Mouse (Mus musculus): ENCODE measurements around the gene Lypd6b. TPM values are rescaled to one million over a fixed set of nuclear protein-coding genes. Genes with fewer than 3 reads are reported as not detected.

The Lypd6b gene
- polyA plus RNA-seq, 1 experiment, result 6.0 TPM

DNA sequence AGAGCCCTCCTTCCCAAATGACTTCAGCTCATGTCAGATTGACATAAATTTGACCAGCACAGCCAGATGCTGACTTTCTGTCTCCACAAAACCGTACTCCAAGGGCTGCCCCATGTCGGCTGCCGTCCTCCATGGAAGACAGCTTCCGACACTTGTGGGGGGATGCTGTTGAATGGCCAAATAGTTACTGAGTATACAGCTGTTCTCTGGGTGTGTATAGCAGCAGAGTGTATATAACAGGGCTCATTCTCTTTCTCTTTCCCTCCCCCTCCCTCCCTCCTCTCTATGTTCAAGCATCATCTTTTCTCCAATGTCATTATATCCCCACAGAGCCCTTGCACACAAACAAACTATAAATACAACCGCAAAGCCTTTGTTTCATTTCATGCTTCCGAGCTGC, 43.7 kb upstream of the Lypd6b start:
- H3K27ac ChIP-seq (ENCODE audit: insufficient read depth, low read length), result no peak overlapping the region
- H3K9ac ChIP-seq (ENCODE audit: low read depth, poor library complexity, severe bottlenecking), result no peak overlapping the region
- no peak overlapping the region for H3K4me3 ChIP-seq (ENCODE audit: low read depth, low read length)
- H3K27me3 ChIP-seq (ENCODE audit: control insufficient read depth, insufficient read depth, low read length, poor library complexity, severe bottlenecking), result no peaks in the 10 kb centered on the region
- H3K9me3 ChIP-seq (replicated peaks; ENCODE audit: control insufficient read depth, insufficient read depth, low read length, poor library complexity, severe bottlenecking), result no peaks in the 10 kb centered on the region
- TF ChIP-seq EP300 (IDR thresholded peaks at IDR 0.05; ENCODE audit: insufficient read depth, low read depth, low read length) (no peak), CTCF (IDR thresholded peaks at IDR 0.05; ENCODE audit: low read depth, low read length) (no peak), POLR2A (IDR thresholded peaks at IDR 0.05; ENCODE audit: insufficient read depth, low read length) (no peak)
- no peaks in the 10 kb centered on the region for H3K4me1 ChIP-seq (ENCODE audit: control insufficient read depth, insufficient read depth, low read length)
- H3K36me3 ChIP-seq (ENCODE audit: control insufficient read depth, insufficient read depth, low read length, poor library complexity, severe bottlenecking), result no peaks in the 10 kb centered on the region

DNA sequence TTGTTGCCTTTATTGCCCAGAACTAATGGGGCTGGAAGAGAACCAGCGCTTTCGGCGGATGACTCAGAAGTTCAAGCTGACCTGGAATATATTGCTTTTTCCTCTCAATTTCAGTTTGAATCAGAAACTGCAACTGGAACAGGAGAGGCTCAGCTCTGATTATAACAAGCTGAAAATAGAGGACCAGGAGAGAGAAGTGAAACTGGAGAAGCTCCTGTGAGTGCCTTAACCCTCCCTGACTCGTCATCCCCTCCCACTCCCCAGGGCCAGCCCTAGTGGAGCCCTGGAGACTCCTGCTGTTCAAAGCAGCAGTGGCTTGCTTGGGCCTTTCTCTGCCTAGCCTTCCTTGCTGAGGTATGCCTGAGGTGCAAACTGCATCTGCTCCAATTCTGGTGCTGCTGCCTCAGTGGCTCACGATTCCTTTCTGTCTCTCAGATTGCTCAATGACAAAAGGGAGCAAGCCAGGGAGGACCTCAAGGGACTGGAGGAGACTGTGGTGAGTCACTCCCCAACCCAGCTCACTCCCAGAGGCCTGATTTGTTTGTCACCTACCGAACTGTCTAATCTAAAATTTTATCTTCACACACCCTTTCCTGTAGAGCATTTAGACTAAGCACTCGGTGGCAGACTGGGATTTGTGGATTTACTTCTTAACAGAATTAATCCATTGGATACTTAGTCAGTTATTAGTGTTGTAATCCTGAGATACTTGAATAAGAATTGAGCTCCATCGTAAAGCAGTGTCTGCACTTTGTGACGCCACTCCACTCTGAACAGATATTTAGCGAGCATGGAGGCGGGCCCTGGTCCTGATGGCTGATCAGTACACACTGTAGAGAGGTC, 43.0 kb upstream of the Lypd6b start:
- H3K36me3 ChIP-seq (ENCODE audit: control insufficient read depth, insufficient read depth, low read length, poor library complexity, severe bottlenecking), result no peaks in the 10 kb centered on the region
- TF ChIP-seq CTCF (IDR thresholded peaks at IDR 0.05; ENCODE audit: low read depth, low read length) (no peak), EP300 (IDR thresholded peaks at IDR 0.05; ENCODE audit: insufficient read depth, low read depth, low read length) (no peak), POLR2A (IDR thresholded peaks at IDR 0.05; ENCODE audit: insufficient read depth, low read length) (no peak)
- H3K27ac ChIP-seq (ENCODE audit: insufficient read depth, low read length), result no peak overlapping the region

DNA sequence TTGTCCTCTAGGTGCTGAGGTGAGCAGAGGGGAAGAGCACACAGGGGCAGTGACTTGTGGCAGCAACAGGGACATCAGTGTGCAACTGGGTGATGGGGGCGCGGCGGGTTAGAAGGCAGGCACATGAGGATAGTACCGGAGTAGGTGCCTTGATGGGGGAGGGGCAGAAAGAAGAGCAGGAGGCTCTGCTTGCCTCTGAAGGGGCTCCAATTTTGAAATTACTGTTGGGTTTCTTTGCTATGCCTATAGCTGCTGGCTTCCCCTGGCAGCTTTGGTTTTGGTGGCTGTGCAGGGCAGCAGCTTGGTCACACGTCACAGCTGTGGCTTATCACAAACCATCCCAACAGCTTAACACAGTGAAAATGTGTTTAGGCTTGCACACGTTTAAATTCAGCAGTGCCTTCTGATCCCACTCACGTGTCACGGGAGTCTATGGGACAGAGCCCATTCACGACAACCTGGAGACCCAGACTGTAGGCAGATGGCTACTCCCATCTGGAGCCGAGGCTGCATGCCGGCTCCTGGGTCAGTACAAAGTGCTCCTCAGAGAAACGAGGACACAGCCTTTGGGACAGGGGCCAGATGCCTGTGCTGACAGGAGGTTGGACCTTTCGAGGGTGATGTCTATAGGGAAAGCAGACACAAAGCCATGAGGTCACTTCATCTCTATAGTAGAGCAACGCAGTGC, 42.2 kb upstream of the Lypd6b start:
- Histone ChIP-seq H3K27ac (ENCODE audit: insufficient read depth, low read length) (no peak overlapping the region), H3K4me1 (ENCODE audit: control insufficient read depth, insufficient read depth, low read length) (no peaks in the 10 kb centered on the region), H3K27me3 (ENCODE audit: control insufficient read depth, insufficient read depth, low read length, poor library complexity, severe bottlenecking) (no peaks in the 10 kb centered on the region), H3K9ac (ENCODE audit: low read depth, poor library complexity, severe bottlenecking) (no peak overlapping the region), H3K4me3 (ENCODE audit: low read depth, low read length) (no peak overlapping the region), H3K36me3 (ENCODE audit: control insufficient read depth, insufficient read depth, low read length, poor library complexity, severe bottlenecking) (no peaks in the 10 kb centered on the region), H3K9me3 (replicated peaks; ENCODE audit: control insufficient read depth, insufficient read depth, low read length, poor library complexity, severe bottlenecking) (no peaks in the 10 kb centered on the region)
- TF ChIP-seq POLR2A (IDR thresholded peaks at IDR 0.05; ENCODE audit: insufficient read depth, low read length), result no peak
- TF ChIP-seq CTCF (IDR thresholded peaks at IDR 0.05; ENCODE audit: low read depth, low read length), result no peak
- no peak for TF ChIP-seq EP300 (IDR thresholded peaks at IDR 0.05; ENCODE audit: insufficient read depth, low read depth, low read length)

More for the DNA sequence above, 43.0 kb upstream of the Lypd6b start:
- H3K4me3 ChIP-seq (ENCODE audit: low read depth, low read length), result no peak overlapping the region
- H3K4me1 ChIP-seq (ENCODE audit: control insufficient read depth, insufficient read depth, low read length), result no peaks in the 10 kb centered on the region
- H3K9me3 ChIP-seq (replicated peaks; ENCODE audit: control insufficient read depth, insufficient read depth, low read length, poor library complexity, severe bottlenecking), result no peaks in the 10 kb centered on the region
- H3K9ac ChIP-seq (ENCODE audit: low read depth, poor library complexity, severe bottlenecking), result no peak overlapping the region
- no peaks in the 10 kb centered on the region for H3K27me3 ChIP-seq (ENCODE audit: control insufficient read depth, insufficient read depth, low read length, poor library complexity, severe bottlenecking)

DNA sequence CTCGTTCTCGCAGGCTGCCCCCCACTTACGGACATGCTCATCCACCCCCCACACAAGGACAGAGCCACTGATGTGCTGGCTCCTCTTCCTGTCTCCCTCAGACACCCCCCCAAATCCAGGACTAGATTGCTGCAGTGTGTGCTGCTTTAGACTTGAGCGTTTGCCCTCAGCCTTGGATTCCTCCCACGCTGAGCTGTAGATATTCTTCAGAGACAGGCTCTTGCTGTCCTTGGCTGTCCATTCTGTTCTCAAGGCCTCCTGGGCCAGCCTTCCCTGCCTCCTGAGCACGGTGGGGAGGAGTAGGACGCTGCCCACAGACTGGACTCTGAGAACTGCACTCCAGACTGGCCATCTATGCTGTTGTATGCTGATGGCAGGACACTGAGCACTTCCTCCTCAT, 40.5 kb upstream of the Lypd6b start:
- Histone ChIP-seq H3K27ac (ENCODE audit: insufficient read depth, low read length) (no peak overlapping the region), H3K4me1 (ENCODE audit: control insufficient read depth, insufficient read depth, low read length) (no peaks in the 10 kb centered on the region), H3K27me3 (ENCODE audit: control insufficient read depth, insufficient read depth, low read length, poor library complexity, severe bottlenecking) (no peaks in the 10 kb centered on the region), H3K36me3 (ENCODE audit: control insufficient read depth, insufficient read depth, low read length, poor library complexity, severe bottlenecking) (no peaks in the 10 kb centered on the region), H3K9me3 (replicated peaks; ENCODE audit: control insufficient read depth, insufficient read depth, low read length, poor library complexity, severe bottlenecking) (no peaks in the 10 kb centered on the region), H3K4me3 (ENCODE audit: low read depth, low read length) (no peak overlapping the region), H3K9ac (ENCODE audit: low read depth, poor library complexity, severe bottlenecking) (no peak overlapping the region)
- no peak for TF ChIP-seq POLR2A (IDR thresholded peaks at IDR 0.05; ENCODE audit: insufficient read depth, low read length)
- no peak for TF ChIP-seq EP300 (IDR thresholded peaks at IDR 0.05; ENCODE audit: insufficient read depth, low read depth, low read length)
- no peak for TF ChIP-seq CTCF (IDR thresholded peaks at IDR 0.05; ENCODE audit: low read depth, low read length)

DNA sequence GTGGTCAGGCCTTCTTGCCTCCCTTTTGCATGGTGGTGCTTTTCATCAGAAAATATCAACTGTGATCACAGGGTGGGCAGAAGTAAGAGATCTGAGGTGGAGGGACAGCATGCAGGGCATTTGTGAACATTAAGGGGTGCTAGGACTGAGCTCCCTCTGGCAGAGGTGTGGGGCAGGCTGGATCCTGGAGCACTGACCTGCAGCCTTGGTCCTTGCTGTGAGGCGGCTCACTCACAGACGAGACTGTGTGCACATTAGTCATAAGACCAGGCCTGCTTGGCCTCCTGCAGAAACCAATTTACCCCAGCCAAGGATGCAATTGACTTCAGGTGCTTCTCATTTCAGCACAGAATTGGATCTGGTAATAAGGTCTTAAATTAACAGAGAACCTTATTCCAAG, 39.8 kb upstream of the Lypd6b start:
- no peak overlapping the region for H3K27ac ChIP-seq (ENCODE audit: insufficient read depth, low read length)
- TF ChIP-seq EP300 (IDR thresholded peaks at IDR 0.05; ENCODE audit: insufficient read depth, low read depth, low read length), result no peak
- no peak for TF ChIP-seq POLR2A (IDR thresholded peaks at IDR 0.05; ENCODE audit: insufficient read depth, low read length)
- TF ChIP-seq CTCF (IDR thresholded peaks at IDR 0.05; ENCODE audit: low read depth, low read length), result no peak
- no peaks in the 10 kb centered on the region for H3K36me3 ChIP-seq (ENCODE audit: control insufficient read depth, insufficient read depth, low read length, poor library complexity, severe bottlenecking)

More for the DNA sequence above, 39.8 kb upstream of the Lypd6b start:
- H3K9me3 ChIP-seq (replicated peaks; ENCODE audit: control insufficient read depth, insufficient read depth, low read length, poor library complexity, severe bottlenecking), result no peaks in the 10 kb centered on the region
- H3K9ac ChIP-seq (ENCODE audit: low read depth, poor library complexity, severe bottlenecking), result no peak overlapping the region
- H3K27me3 ChIP-seq (ENCODE audit: control insufficient read depth, insufficient read depth, low read length, poor library complexity, severe bottlenecking), result no peaks in the 10 kb centered on the region
- no peak overlapping the region for H3K4me3 ChIP-seq (ENCODE audit: low read depth, low read length)
- no peaks in the 10 kb centered on the region for H3K4me1 ChIP-seq (ENCODE audit: control insufficient read depth, insufficient read depth, low read length)

All from ES-Bruce4 (cell line).